Mouse (Mus musculus) c-Kit-negative CD71-positive TER-119-positive erythroid progenitor cells, embryonic 14.5 days (primary cell): ENCODE results near the gene Bckdhb.
"Not testable (repeated sequence)": the region's sequence is repeated elsewhere in the genome, so short reads cannot be mapped to it uniquely, and the experiment has no call there.

Experiments used
- DNase-seq: peaks from one replicate; pipeline ENCODE4 v3.0.0-alpha.2; 2013; ENCODE audit warnings: low read depth, low spot score

Gene Bckdhb

DNA sequence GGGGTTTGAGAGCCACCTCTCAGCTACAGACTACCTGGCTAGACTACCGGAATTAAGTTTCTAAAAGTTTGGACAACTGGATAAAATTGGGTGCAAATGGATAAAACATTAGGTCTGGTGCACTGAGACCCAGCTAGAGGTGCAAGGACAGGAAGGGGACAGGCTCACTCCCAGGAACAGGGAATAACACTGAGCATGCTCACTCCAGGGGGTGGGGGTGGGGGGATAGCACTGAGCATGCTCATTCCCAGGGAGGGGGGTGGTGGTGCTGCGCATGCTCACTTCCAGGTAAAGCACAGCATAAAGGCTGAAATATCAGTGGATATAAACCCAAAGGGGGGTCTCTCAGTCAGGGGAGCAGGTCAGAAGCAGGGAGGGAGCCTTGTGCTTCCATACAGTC is 120.7 kb downstream of the Bckdhb start:
- no peak for DNase-seq

- DNase-seq, result no peak
These were observed 121.4 kb downstream of the Bckdhb start for GRCm38 (mm10) chr9:84046334-84046733.

DNA sequence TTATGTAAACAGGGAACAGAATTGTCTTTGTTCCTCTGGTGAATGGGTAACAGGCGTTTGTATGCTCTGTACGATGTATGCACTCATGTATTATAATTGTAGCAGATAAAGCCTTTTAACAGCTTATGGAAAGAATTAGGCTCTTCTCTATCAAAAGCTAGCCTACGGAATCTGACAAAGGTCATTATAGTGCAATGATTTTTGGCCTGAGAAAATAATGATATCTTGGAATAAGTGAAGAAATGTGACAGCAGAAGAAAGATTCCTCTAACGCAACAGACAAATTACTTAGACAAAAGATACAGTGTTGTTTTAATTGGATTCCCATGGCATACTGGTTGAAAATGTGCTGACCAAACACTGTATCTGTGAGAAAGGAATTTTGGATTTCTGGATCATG is 122.0 kb downstream of the Bckdhb start:
- DNase-seq, result no peak

DNA sequence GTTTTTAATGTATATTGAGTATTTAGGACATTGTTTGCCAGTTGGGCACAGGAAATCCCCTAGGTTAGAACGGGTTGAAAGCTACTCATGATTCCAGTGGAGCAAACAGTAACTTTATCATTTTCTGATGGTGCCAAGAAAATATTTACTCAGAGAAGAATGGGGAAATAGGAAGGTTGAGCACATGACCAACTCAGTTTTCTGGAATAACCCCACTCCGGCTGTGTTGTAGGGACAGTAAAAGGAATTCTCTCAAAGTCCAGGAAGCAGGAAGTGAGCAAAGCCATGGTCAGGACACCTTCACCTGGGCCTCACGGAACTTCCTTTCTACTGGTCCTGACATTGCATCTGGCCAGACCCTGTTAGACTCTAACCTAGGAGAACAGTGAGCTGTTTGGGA is 122.5 kb downstream of the Bckdhb start:
- DNase-seq, result no peak

DNA sequence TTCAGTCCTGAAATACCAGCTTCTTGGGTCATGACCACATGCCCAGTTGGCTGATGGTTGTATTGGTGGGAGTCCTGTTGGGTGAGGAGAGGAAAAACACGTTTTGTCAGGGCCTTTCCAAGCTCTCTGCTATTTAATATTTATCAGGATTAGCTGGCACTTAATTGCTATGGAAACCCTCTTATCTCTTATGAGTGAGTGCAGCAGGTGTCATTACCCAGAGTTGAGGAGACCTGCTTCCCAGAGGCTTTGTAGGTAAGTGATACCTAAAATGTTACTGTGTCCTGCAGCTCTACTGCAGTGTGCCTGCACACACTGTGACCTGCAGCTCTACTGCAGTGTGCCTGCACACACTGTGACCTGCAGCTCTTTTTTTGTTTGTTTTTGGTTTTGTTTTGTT is 124.2 kb downstream of the Bckdhb start:
- DNase-seq, result no peak

- no peak for DNase-seq
These were observed 126.1 kb downstream of the Bckdhb start for GRCm38 (mm10) chr9:84050867-84051635.

DNA sequence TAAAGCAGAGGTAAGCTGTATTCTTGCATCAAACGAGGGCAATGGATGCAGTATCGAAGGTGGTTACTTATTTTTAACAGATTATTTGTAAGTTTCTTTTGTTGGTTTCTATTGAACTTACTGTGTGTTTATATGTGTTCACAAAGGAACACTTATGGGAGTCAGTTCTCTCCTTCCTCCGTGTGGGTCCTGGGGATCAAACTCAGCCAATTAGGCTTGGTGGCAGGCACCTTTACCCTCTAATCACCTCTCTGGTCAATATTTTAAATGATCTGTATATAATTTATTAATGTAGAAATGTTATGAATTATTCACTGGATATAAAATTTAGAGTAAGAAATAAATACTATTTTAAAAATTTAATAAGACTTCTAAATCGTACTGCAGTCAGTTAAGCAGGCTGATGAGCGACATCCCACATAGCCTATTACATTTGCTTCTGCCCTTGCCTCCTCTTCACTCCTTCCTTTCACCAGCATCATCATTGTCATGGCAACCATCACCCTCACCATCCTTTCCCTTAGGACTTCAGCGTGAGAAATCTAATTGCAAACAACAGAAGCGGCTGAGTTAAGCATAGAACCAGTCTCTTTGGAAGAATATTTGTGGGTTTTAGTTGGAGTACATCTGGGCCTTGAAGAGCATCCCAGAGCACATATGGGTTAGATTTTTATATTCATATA is 130.3 kb downstream of the Bckdhb start:
- no peak for DNase-seq

- DNase-seq, result not testable (repeated sequence)
These were observed 135.8 kb downstream of the Bckdhb start for GRCm38 (mm10) chr9:84060781-84061180.

DNA sequence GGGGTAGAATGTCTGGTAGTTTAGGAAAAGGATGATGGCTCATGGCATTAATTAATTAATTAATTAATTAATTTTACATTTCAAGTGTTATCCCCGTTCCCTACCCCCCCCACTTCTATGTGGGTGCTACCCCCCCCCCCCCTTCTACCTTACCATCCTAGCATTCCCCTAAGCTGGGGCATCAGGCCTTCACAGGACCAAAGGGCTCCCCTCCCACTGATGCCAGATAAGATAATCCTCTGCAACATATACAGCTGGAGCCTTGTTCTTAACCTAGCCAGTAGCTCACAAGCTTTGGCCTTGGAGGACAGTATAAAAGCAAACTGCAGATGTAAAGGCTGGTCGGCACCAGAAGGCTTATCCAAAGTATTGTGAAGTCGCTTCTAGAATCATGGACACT is 138.7 kb downstream of the Bckdhb start:
- no peak for DNase-seq

DNA sequence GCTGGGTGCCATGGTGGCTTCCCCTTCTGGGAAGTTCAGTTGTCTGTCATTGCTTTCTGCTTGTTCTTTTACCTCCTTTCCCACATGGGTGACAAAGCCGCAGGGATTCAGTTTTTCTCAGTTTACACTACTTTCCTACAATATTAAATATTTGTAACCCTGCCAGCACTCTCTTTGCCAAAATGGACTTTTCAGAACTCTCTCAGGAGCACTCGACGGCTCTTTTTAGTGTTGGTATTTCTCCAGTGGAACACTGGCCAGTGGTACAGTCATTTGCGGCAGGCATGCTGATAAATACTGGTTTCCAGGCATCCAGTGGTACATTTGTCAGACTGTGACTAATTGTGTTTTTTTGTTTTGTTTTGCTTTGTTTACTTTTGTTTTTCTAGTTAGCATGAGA is 139.2 kb downstream of the Bckdhb start:
- no peak for DNase-seq

DNA sequence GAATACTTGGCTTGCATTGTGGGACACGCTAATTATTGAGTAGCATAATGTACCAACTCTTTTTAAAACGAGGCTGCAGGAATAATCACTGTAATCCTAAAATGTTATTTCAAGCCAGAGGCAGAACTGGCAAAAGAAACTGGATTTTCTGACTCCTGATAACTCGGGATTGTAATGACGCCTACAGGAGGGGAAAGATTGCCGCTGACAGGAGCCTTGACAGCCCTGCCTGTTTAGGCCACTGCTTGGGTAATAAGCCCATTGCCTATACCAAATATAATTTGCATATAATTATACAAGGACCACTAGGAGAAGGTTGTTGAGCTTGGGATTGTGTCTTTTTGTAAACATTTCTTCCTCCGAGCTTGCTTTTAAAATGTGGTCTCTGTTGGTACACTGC is 145.3 kb downstream of the Bckdhb start:
- no peak for DNase-seq

GRCm38 (mm10) chr9:84070740-84071139 is 145.8 kb downstream of the Bckdhb start:
- no peak for DNase-seq

GRCm38 (mm10) chr9:84072534-84072933 is 147.6 kb downstream of the Bckdhb start:
- DNase-seq, result no peak

DNA sequence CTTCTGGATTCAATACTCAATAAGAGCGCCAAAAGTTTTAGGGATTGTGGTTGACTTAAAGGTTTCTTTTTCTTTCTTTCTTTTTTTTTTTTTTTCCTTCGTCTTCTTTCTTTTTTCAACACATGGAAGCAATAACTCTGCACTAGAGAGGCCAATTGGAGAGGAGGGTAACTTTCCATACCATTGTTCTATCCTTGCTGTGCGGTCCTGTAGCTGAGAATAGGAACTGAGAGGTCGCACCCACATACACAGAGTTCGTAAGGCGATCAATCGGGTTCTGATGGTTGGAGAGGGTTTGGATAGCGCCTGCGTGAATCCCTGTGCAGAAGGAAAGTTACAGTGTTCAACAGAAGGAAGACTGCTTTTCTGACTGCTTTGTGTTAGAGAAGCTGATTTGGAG is 148.3 kb downstream of the Bckdhb start:
- no peak for DNase-seq

DNA sequence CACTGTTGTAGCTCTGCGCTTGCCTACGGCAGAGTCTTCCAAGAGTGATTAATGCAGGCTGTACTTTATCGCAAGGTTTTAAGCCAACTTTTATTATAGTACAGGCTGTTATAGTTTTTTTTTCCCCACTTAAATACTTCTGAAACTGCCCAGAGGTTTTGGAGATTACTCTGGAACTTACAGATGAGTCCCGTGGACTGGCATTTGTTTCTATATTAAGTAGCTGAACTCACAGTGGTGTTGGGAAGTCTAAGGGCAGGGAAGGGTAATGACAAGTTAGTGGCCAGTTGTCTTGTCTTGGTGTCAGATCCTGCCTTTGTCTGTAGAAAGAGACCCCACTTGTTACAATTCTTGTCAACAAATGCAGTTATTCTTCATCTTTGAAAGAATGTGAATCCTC is 158.6 kb downstream of the Bckdhb start:
- DNase-seq, result no peak

- no peak for DNase-seq
These were observed 159.7 kb downstream of the Bckdhb start for GRCm38 (mm10) chr9:84084686-84085085.

GRCm38 (mm10) chr9:84090316-84091063 is 165.5 kb downstream of the Bckdhb start:
- DNase-seq, result no peak

- no peak for DNase-seq
These were observed 168.0 kb downstream of the Bckdhb start for GRCm38 (mm10) chr9:84092994-84093393.

DNA sequence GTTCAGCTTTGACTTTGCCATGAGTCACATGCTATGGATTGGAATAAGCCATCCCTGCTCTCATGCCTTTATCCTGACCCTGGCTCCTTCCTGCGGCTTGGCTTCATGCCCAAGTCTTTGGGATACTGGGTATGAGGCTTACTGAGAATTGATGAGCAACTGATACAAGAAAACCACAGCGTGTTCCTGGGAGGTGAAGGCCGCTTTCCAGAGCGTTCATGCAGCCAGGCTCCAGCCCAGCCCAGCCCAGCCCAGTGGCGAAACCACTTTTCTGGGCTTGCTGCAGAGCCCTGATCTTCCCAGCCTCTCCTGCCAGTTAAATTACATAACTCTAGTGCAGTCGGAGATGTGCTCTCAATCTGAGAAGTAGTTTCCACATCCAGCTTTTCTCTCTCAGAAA is 169.2 kb downstream of the Bckdhb start:
- no peak for DNase-seq

DNA sequence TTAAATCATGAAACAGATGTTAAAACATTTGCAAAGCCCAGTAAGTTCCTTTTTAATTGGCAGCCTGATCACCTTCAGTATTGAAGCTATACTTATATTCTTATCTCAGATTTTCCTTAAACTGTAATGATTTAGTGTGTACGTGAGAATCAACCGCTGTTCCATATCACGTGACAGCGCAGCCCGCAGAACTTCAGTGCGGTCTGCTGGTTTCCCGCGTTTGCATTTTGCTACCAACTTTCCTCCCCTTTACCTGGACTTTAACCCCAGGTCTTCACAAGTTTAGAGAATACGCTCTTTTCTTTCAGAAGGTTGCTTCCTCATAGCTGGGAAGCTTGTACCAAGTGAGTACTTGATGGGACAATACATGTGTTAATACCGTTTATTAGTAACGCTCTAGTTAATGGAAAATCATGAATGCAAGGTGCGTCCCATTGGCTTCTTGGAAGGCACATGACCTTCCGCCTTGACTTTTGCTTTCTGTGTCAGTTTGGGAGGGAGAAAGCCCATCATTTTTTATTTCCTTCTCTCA is 171.6 kb downstream of the Bckdhb start:
- no peak for DNase-seq

DNA sequence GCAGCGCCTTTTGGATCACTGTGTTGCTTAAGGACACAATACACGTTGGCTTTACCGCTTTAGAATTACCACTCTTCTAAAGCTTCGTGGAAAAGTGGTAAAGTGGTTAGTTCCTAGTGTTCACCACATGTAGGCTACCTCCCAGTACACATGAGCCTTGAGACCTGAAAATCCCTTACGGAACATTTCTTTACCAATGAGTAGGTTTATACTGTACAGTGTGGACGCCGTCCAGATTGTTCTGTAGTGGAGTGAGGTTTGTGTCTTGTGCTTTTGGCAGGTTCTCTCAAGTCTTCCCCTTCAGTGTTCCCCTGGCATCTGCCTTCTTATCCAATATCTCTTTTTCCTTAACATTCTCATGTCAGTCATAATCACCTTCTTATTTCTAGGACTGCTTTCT is 178.4 kb downstream of the Bckdhb start:
- no peak for DNase-seq

DNA sequence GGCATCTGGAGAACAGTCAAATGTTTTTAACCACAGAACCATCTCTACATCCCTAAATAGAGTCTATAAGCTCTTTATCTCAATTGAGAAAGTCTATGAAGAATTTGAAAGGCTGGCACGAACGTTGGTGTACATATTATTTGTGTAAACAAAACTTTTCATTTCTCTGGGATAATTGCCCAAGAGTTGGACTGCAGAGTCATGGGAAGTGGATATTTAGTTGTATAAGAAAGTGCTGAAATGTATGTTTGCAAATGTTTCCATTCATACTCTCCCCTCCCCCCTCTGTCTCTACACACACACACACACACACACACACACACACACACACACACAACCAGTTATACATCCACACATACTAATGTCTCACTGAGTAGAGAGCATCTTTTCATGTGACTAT is 181.5 kb downstream of the Bckdhb start:
- no peak for DNase-seq
